Mouse (Mus musculus): ENCODE measurements around the gene Rab3gap2.

The Rab3gap2 gene

DNA sequence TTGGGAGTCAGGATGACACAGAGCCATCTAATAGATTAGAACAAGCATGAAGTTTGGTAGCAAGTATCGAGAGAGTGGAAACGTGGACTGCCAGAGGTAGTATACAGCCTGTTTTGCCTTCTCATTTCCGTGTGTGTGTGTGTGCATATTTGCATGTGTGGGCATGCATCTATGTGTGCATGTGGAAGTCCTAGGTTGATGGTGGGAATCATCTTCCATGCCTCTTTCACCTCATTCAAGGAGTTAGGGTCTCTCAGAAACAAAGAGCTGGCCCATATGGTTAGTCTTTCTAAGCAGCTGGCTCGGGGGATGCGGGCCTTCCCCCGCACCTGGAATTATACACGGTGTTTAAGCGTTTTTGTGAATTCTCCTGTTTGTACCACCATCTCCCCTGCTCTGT is 125.9 kb downstream of the Rab3gap2 start:
- DNase-seq (ENCODE audit: low read depth in 2 of 2, low spot score in 2 of 2): no peak

GRCm38 (mm10) chr1:185331364-185331763 is 127.4 kb downstream of the Rab3gap2 start:
- DNase-seq (ENCODE audit: low read depth in 2 of 2, low spot score in 2 of 2): no peak

DNA sequence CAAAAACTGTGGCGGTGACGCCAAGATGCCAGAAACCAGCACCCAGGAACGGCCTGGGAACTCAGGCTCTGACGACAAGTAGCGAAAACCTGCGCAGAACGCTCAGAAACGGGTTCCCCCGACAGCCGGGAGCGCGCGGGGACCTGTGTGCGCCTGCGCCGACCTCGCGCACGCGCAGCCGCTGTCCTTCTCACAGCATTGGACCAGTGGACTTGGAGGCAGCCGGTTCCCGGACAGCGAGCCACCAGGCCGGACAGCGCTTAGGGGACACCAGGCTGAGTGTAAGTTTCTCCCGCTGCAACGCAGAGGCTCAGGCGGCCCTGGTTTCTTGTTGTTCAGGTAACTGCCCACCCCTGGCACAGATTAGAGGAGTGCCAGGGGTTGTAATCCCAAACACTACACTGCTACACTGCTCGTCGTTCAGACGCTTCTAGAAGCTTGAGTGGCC is 128.1 kb downstream of the Rab3gap2 start, which contains the start of gene Bpnt1:
Gene Bpnt1 (plus strand): TSS at position 167 of the 448 bp plus-strand sequence.
- peak; percentile 62 to 71 for DNase-seq (ENCODE audit: low read depth in 2 of 2, low spot score in 2 of 2)

GRCm38 (mm10) chr1:185333651-185334050 is 129.7 kb downstream of the Rab3gap2 start:
- DNase-seq (ENCODE audit: low read depth in 2 of 2, low spot score in 2 of 2): no peak

- no peak for DNase-seq (ENCODE audit: low read depth in 2 of 2, low spot score in 2 of 2)
These were observed 130.2 kb downstream of the Rab3gap2 start for GRCm38 (mm10) chr1:185334136-185334535.

- no peak for DNase-seq (ENCODE audit: low read depth in 2 of 2, low spot score in 2 of 2)
These were observed 131.4 kb downstream of the Rab3gap2 start for GRCm38 (mm10) chr1:185335231-185335765.
